Mouse (Mus musculus): ENCODE results near the gene Peli2. TPM values are rescaled to one million over a fixed set of nuclear protein-coding genes. Genes with fewer than 3 reads are reported as not detected.

Peli2 gene
- 38.0 TPM for polyA plus RNA-seq (2014; fragmentation: Illumina TruSeq; extraction: RNeasy Lipid Tissue Mini Kit (QIAGEN cat#74804); ENCODE audit: low read depth, low replicate concordance)

GRCm38 (mm10) chr14:48120752-48121528 lies at the start of gene Peli2:
Gene Peli2 (plus strand): TSS chr14:48120823.

